Mouse (Mus musculus) lung, postnatal 0 days (tissue): ENCODE results near the gene Nat8f5.
"Not testable (repeated sequence)": the region's sequence is repeated elsewhere in the genome, so short reads cannot be mapped to it uniquely, and the experiment has no call there.

Experiments
- CTCF ChIP-seq: IDR thresholded peaks from 2 replicates; pipeline ENCODE4 v1.5.1; 2016; ENCODE audit warnings: antibody characterized with exemption, mild to moderate bottlenecking
- EP300 ChIP-seq: IDR thresholded peaks from 2 replicates; pipeline ENCODE4 v1.6.1; 2016; ENCODE audit warnings: antibody characterized with exemption, mild to moderate bottlenecking, control low read depth

DNA sequence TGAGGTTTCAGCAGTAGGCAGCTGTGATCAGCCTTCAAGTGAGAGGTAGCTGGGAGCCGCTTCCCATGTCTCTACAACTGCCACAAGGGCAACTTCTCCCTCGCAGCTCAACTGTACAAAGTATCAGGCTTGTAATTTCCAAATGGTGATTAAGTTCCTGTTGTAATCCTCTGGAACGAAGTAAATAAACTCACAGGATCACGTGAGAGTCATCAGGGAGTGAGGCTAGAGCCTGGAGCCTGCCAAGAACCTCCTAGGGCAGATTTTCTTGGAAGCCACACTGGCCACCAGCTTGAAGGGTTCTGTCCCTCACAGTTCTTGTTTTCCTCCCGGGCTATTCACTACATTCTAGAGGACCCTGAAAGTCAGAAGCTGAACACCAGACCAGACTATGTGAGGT, 17.6 kb downstream of the Nat8f5 start:
- not testable (repeated sequence) for TF ChIP-seq EP300, CTCF
